Mouse (Mus musculus) bone marrow macrophage, adult 2 months (primary cell): ENCODE data around the gene Ykt6.

Source experiments
- CTCF ChIP-seq: IDR thresholded peaks from 2 replicates; pipeline ENCODE4 v1.5.1; 2012; ENCODE audit warnings: low read depth, mild to moderate bottlenecking, low read length, moderate library complexity
- POLR2A ChIP-seq: IDR thresholded peaks from 2 replicates; pipeline ENCODE4 v1.6.1; 2012; ENCODE audit warnings: mild to moderate bottlenecking, low read depth, low read length, borderline replicate concordance

GRCm38 (mm10) chr11:6011879-6012278, 56.4 kb downstream of the Ykt6 start:
- no peak for TF ChIP-seq CTCF
- no peak for TF ChIP-seq POLR2A
